Mouse (Mus musculus) CH12.LX (cell line): ENCODE results near the gene Nlrp1a. TPM values are rescaled to one million over a fixed set of nuclear protein-coding genes. Genes with fewer than 3 reads are reported as not detected.
A peak's percentile ranks its signal among the peaks of the same experiment; 100 is the strongest.

Experiments
- DNase-seq: peaks from one replicate; pipeline ENCODE4 v3.0.0-alpha.2; 2013; ENCODE audit errors: extremely low read depth
- H3K27ac ChIP-seq: 2 replicates; pipeline ENCODE4 v1.5.1; 2012; ENCODE audit warnings: low read depth, mild to moderate bottlenecking, control low read depth, moderate library complexity; ENCODE audit not compliant: insufficient read depth
- H3K27me3 ChIP-seq: replicated peaks from 2 replicates; pipeline ENCODE3; 2012; ENCODE audit warnings: inconsistent platforms
- H3K36me3 ChIP-seq, 2 experiments: replicated peaks in 1 of 2; 2 replicates each; pipeline versions ENCODE3 to v1.6.1; 2012; ENCODE audit warnings: inconsistent platforms in 1 of 2, low read length in 1 of 2, mild to moderate bottlenecking in 1 of 2, mixed read lengths in 1 of 2, moderate library complexity in 1 of 2; ENCODE audit not compliant: control insufficient read depth in 1 of 2, insufficient read depth in 1 of 2
- H3K4me1 ChIP-seq, 2 experiments: 2 replicates each; pipeline ENCODE4 v1.6.1; 2012; ENCODE audit warnings: inconsistent platforms in 1 of 2, moderate library complexity in 1 of 2; ENCODE audit not compliant: insufficient read depth in 2 of 2, control insufficient read depth in 1 of 2
- H3K4me2 ChIP-seq: 2 replicates; pipeline ENCODE4 v1.6.1; 2012; ENCODE audit warnings: low read depth, mild to moderate bottlenecking, control low read depth; ENCODE audit not compliant: poor library complexity, insufficient read depth, severe bottlenecking
- H3K4me3 ChIP-seq, 3 experiments: fragments of 150-350 bp in 1 of 3; sonication (generic) in 1 of 3; replicated peaks in 1 of 3; 2 replicates each; pipeline versions ENCODE3 to v1.5.1; 2011 to 2012; ENCODE audit warnings: low read depth in 2 of 3, low read length in 2 of 3, mild to moderate bottlenecking in 2 of 3, moderate library complexity in 2 of 3, control low read depth in 1 of 3, improper control_type of control experiment in 1 of 3, inconsistent platforms in 1 of 3, mixed read lengths in 1 of 3; ENCODE audit not compliant: poor library complexity in 1 of 3
- H3K79me2 ChIP-seq: replicated peaks from 2 replicates; pipeline ENCODE4 v1.6.1; 2012; ENCODE audit warnings: mild to moderate bottlenecking, moderate library complexity; ENCODE audit not compliant: control insufficient read depth, poor library complexity, insufficient read depth, severe bottlenecking; ENCODE audit errors: extremely low read depth
- H3K9ac ChIP-seq: 2 replicates; pipeline ENCODE4 v1.6.1; 2012; ENCODE audit warnings: low read depth, mild to moderate bottlenecking, control low read depth, moderate library complexity; ENCODE audit not compliant: insufficient read depth
- H3K9me3 ChIP-seq: replicated peaks from 2 replicates; pipeline ENCODE3; 2012; ENCODE audit warnings: low read length, inconsistent platforms, mixed read lengths
- CHD1 ChIP-seq: IDR thresholded peaks from 2 replicates; pipeline ENCODE4 v1.6.1; 2012; ENCODE audit warnings: low read depth, low read length, improper control_type of control experiment, inconsistent platforms
- CTCF ChIP-seq, 2 experiments: IDR thresholded peaks in 1 of 2; conservative IDR thresholded peaks in 1 of 2; 2 replicates each; pipeline ENCODE4 v1.5.1; 2011 to 2012; ENCODE audit warnings: low read depth in 2 of 2, low read length in 2 of 2, improper control_type of control experiment in 1 of 2, inconsistent platforms in 1 of 2, mild to moderate bottlenecking in 1 of 2, moderate library complexity in 1 of 2
- E2F4 ChIP-seq: IDR thresholded peaks from 2 replicates; pipeline ENCODE4 v1.6.1; 2011; ENCODE audit warnings: low read depth, low read length, improper control_type of control experiment; ENCODE audit not compliant: insufficient replicate concordance
- ELF1 ChIP-seq: IDR thresholded peaks from 2 replicates; pipeline ENCODE4 v1.6.1; 2014; ENCODE audit warnings: low read depth, mild to moderate bottlenecking, inconsistent platforms, low read length, improper control_type of control experiment
- GABPA ChIP-seq: IDR thresholded peaks from 2 replicates; pipeline ENCODE4 v1.6.1; 2012; ENCODE audit warnings: low read depth, low read length, improper control_type of control experiment, inconsistent platforms; ENCODE audit not compliant: insufficient replicate concordance
- KAT2A ChIP-seq: IDR thresholded peaks from 2 replicates; pipeline ENCODE4 v1.6.1; 2012; ENCODE audit warnings: low read length, improper control_type of control experiment, inconsistent platforms; ENCODE audit not compliant: insufficient replicate concordance
- MAFK ChIP-seq: IDR thresholded peaks from 2 replicates; pipeline ENCODE4 v1.6.1; 2011; ENCODE audit warnings: low read length, improper control_type of control experiment; ENCODE audit not compliant: insufficient replicate concordance
- MEF2A ChIP-seq: IDR thresholded peaks from 2 replicates; pipeline ENCODE4 v1.6.1; 2014; ENCODE audit warnings: low read depth, mild to moderate bottlenecking, inconsistent platforms, low read length, improper control_type of control experiment, borderline replicate concordance
- MXI1 ChIP-seq: IDR thresholded peaks from 2 replicates; pipeline ENCODE4 v1.6.1; 2011; ENCODE audit warnings: mild to moderate bottlenecking, low read depth, low read length, improper control_type of control experiment
- NELFE ChIP-seq: IDR thresholded peaks from 2 replicates; pipeline ENCODE4 v1.6.1; 2011; ENCODE audit warnings: low read depth, low read length, improper control_type of control experiment
- NRF1 ChIP-seq: IDR thresholded peaks from 2 replicates; pipeline ENCODE4 v1.6.1; 2014; ENCODE audit warnings: low read depth, mild to moderate bottlenecking, inconsistent platforms, low read length, improper control_type of control experiment, moderate library complexity
- RAD21 ChIP-seq: IDR thresholded peaks from 2 replicates; pipeline ENCODE4 v1.6.1; 2011; ENCODE audit warnings: low read depth, mild to moderate bottlenecking, low read length, improper control_type of control experiment, moderate library complexity
- SMC3 ChIP-seq: IDR thresholded peaks from 2 replicates; pipeline ENCODE4 v1.6.1; 2011; ENCODE audit warnings: low read depth, low read length, improper control_type of control experiment
- TBP ChIP-seq: conservative IDR thresholded peaks from 2 replicates; pipeline ENCODE4 v1.6.1; 2011; ENCODE audit warnings: low read depth, low read length, improper control_type of control experiment
- ZMIZ1 ChIP-seq: IDR thresholded peaks from 2 replicates; pipeline ENCODE4 v1.6.1; 2012; ENCODE audit warnings: low read depth, mild to moderate bottlenecking, inconsistent platforms, low read length, improper control_type of control experiment
- ZNF384 ChIP-seq: IDR thresholded peaks from 2 replicates; pipeline ENCODE4 v1.6.1; 2012; ENCODE audit warnings: low read depth, low read length, improper control_type of control experiment, inconsistent platforms
- dilution Hi-C: fragments of 300-500 bp; cut with MboI; formaldehyde crosslinking; loops from 2 replicates; pipeline ENCODE4 v1.14.3; 2020; ENCODE audit warnings: low sequenced_read_pairs; ENCODE audit not compliant: extremely low pct_unique_long_range_greater_than_20kb, extremely low pct_ligation_motif_present
- in situ Hi-C: fragments of 300-500 bp; cut with MboI; formaldehyde crosslinking; loops from 3 replicates; pipeline ENCODE4 v1.14.3; 2019; ENCODE audit warnings: low sequenced_read_pairs, low pct_ligation_motif_present, low pct_unique_long_range_greater_than_20kb, mixed read lengths
- polyA plus RNA-seq: library from polyadenylated mRNA; unstranded; fragments of >175 nt; gene quantifications from 2 replicates; pipeline ENCODE4 v1.2.1, GENCODE M21; 2012; ENCODE audit warnings: low read depth; ENCODE audit not compliant: insufficient read length
- total RNA-seq, 2 experiments: library from RNA; depleted of rRNA; stranded (reverse); fragments of 300-350 nt in 1 of 2; fragments of >200 nt in 1 of 2; gene quantifications; 2 replicates each; pipeline ENCODE4 v1.2.3; 2012 to 2014

The Nlrp1a gene
- total and polyA plus RNA-seq, 3 experiments, result 0.34 to 2.6 (median 1.5) TPM

- Histone ChIP-seq H3K4me3 (no peak overlapping the region), H3K36me3 (no peaks in the 10 kb centered on the region), H3K4me1 (peaks cover 0 to 2% of the 10 kb centered on the region in 2 experiments; a peak in 1 of 4 replicates), H3K27me3 (no peaks in the 10 kb centered on the region), H3K9me3 (no peaks in the 10 kb centered on the region), H3K9ac (no peak overlapping the region), H3K4me2 (no peak overlapping the region), H3K27ac (no peak overlapping the region), H3K79me2 (no peaks in the 10 kb centered on the region)
- peak; percentile 51 for DNase-seq
- dilution Hi-C loops (no loop called here), in situ Hi-C loops (no loop called here)
- TF ChIP-seq CHD1, result no peak
- TF ChIP-seq CTCF (conservative IDR thresholded peaks at IDR 0.05 in 1 of 2, IDR thresholded peaks at IDR 0.05 in 1 of 2; ENCODE audit: low read depth in 2 of 2, low read length in 2 of 2), result peak; percentile 50 to 83
- TF ChIP-seq ZNF384, result no peak
- TF ChIP-seq MAFK, result no peak
- no peak for TF ChIP-seq NELFE
- no peak for TF ChIP-seq GABPA
- TF ChIP-seq E2F4, result no peak
- no peak for TF ChIP-seq ELF1
- TF ChIP-seq TBP, result no peak
- TF ChIP-seq NRF1, result no peak; the same call in 1 of the 2 replicates
- TF ChIP-seq SMC3, result peak; percentile 64
- TF ChIP-seq MEF2A, result no peak
- no peak for TF ChIP-seq KAT2A
- TF ChIP-seq MXI1, result no peak
- TF ChIP-seq ZMIZ1, result no peak
- peak; percentile 94 for TF ChIP-seq RAD21
These were observed 92.0 kb downstream of the Nlrp1a start for GRCm38 (mm10) chr11:71052554-71052953.

Other genes with a start within 250 kb of the Nlrp1a start
- 125 and 132 TPM in 2 replicates for gene Nup88, start 174.7 kb downstream of the Nlrp1a start, total RNA-seq (2012; rRNA removed)
- gene Nup88, start 174.7 kb downstream of the Nlrp1a start, total RNA-seq (2014; rRNA removed), result 208 and 220 TPM in 2 replicates
- gene Nup88, start 174.7 kb downstream of the Nlrp1a start, polyA plus RNA-seq, result 171 and 193 TPM in 2 replicates
- 72.7 and 80.6 TPM in 2 replicates for gene Rpain, start 174.5 kb downstream of the Nlrp1a start, total RNA-seq (2012; rRNA removed)
- gene Rpain, start 174.5 kb downstream of the Nlrp1a start, total RNA-seq (2014; rRNA removed), result 64.6 and 69.8 TPM in 2 replicates
- gene Rpain, start 174.5 kb downstream of the Nlrp1a start, polyA plus RNA-seq, result 50.0 and 54.1 TPM in 2 replicates
- 150 and 190 TPM in 2 replicates for gene C1qbp, start 161.7 kb downstream of the Nlrp1a start, total RNA-seq (2012; rRNA removed)
- 298 and 320 TPM in 2 replicates for gene C1qbp, start 161.7 kb downstream of the Nlrp1a start, total RNA-seq (2014; rRNA removed)
- gene C1qbp, start 161.7 kb downstream of the Nlrp1a start, polyA plus RNA-seq, result 903 and 917 TPM in 2 replicates
- gene Dhx33, start 140.3 kb downstream of the Nlrp1a start, total RNA-seq (2012; rRNA removed), result 34.4 and 45.8 TPM in 2 replicates
- gene Dhx33, start 140.3 kb downstream of the Nlrp1a start, total RNA-seq (2014; rRNA removed), result 43.0 and 45.6 TPM in 2 replicates
- gene Dhx33, start 140.3 kb downstream of the Nlrp1a start, polyA plus RNA-seq, result 55.4 and 55.9 TPM in 2 replicates
- 23.4 and 32.7 TPM in 2 replicates for gene Mis12, start 125.1 kb downstream of the Nlrp1a start, total RNA-seq (2012; rRNA removed)
- gene Mis12, start 125.1 kb downstream of the Nlrp1a start, total RNA-seq (2014; rRNA removed), result 36.3 and 38.1 TPM in 2 replicates
- gene Mis12, start 125.1 kb downstream of the Nlrp1a start, polyA plus RNA-seq, result 35.6 and 37.9 TPM in 2 replicates
- 32.7 and 44.2 TPM in 2 replicates for gene Derl2, start 124.9 kb downstream of the Nlrp1a start, total RNA-seq (2012; rRNA removed)
- 132 TPM in 2 replicates for gene Derl2, start 124.9 kb downstream of the Nlrp1a start, total RNA-seq (2014; rRNA removed)
- gene Derl2, start 124.9 kb downstream of the Nlrp1a start, polyA plus RNA-seq, result 85.9 and 95.0 TPM in 2 replicates
- not detected in 2 replicates for gene 6330403K07Rik, start 111.2 kb downstream of the Nlrp1a start, total RNA-seq (2012; rRNA removed)
- gene 6330403K07Rik, start 111.2 kb downstream of the Nlrp1a start, total RNA-seq (2014; rRNA removed), result not detected in 2 replicates
- gene 6330403K07Rik, start 111.2 kb downstream of the Nlrp1a start, polyA plus RNA-seq, result 0.20 TPM in 1 of 2 replicates, not detected in the other
- 0.38 and 0.67 TPM in 2 replicates for gene Nlrp1b, start 86.0 kb upstream of the Nlrp1a start, total RNA-seq (2012; rRNA removed)
- 0.42 and 0.80 TPM in 2 replicates for gene Nlrp1b, start 86.0 kb upstream of the Nlrp1a start, total RNA-seq (2014; rRNA removed)
- 1.1 and 1.4 TPM in 2 replicates for gene Nlrp1b, start 86.0 kb upstream of the Nlrp1a start, polyA plus RNA-seq